In genomic region chr2:11767161-11767545, GRCm38 (mm10) we compare ENCODE assay signal across 14 mouse cellular contexts. TPM values are rescaled to one million over a fixed set of nuclear protein-coding genes. Genes with fewer than 3 reads are reported as not detected.
DNase-seq lines count a peak whose midpoint lies in the region; ATAC-seq and TF ChIP-seq lines count a peak whose summit lies in the region.
"Had no signal": no experiment of that assay in that cellular context is flagged by ENCODE, and none has a peak within 500 bp of the region (broad histone marks: within the 10 kb centered on the region; RNA-seq: fewer than 3 reads in every experiment).

No protein-coding gene starts in this region.

- no peak for TF ChIP-seq POLR2A in heart, adult 2 months (IDR thresholded peaks at IDR 0.05; ENCODE audit: insufficient read depth, low read depth, low read length)

- no peak for ATAC-seq in kidney, embryonic 15.5 days (replicated peaks; ENCODE audit: low FRiP score)
- ATAC-seq: forebrain, postnatal 0 days; liver, embryonic 12.5 days; midbrain, embryonic 13.5 days had no signal

- H3K4me3 ChIP-seq in heart, adult 2 months = no peak overlapping the region
- no peak overlapping the region for H3K4me3 ChIP-seq in kidney, embryonic 15.5 days (replicated peaks)
- H3K4me3 ChIP-seq: heart, embryonic 13.5 days; liver, embryonic 12.5 days; midbrain, embryonic 13.5 days had no signal

- no peak overlapping the region; the same call in 1 of the 2 replicates for H3K27ac ChIP-seq in heart, adult 2 months
- no peak overlapping the region for H3K27ac ChIP-seq in kidney, embryonic 15.5 days
- H3K27ac ChIP-seq: heart, embryonic 13.5 days; liver, embryonic 12.5 days; midbrain, embryonic 13.5 days had no signal

- WGBS in heart, adult 2 months = 64% methylated on average over 10 of the region's 10 CpGs
- WGBS in kidney, embryonic 15.5 days = 92% methylated on average over 10 of the region's 10 CpGs

- no peaks in the 10 kb centered on the region for H3K27me3 ChIP-seq in heart, adult 2 months (ENCODE audit: control insufficient read depth, insufficient read depth, low read length)
- H3K27me3 ChIP-seq in kidney, embryonic 15.5 days = no peaks in the 10 kb centered on the region
- H3K27me3 ChIP-seq: heart, embryonic 13.5 days; liver, embryonic 12.5 days; midbrain, embryonic 13.5 days had no signal

- no peaks in the 10 kb centered on the region for H3K9me3 ChIP-seq in kidney, embryonic 15.5 days (replicated peaks)
- H3K9me3 ChIP-seq: heart, embryonic 13.5 days; liver, embryonic 12.5 days; midbrain, embryonic 13.5 days had no signal

- intact Hi-C loops in heart, adult 2 months (cut with DNase I) = no loop called here

- H3K36me3 ChIP-seq in heart, adult 2 months (ENCODE audit: control insufficient read depth, insufficient read depth, low read length) = peaks cover 23% of the 10 kb centered on the region
- H3K36me3 ChIP-seq in kidney, embryonic 15.5 days = peaks cover 73% of the 10 kb centered on the region

- DNase-seq in heart, adult 2 months = peak; percentile 24 to 35
- no peak for DNase-seq in heart, adult 8-10 months (ENCODE audit: low spot score)
- DNase-seq in right cerebral cortex, postnatal 10 days (ENCODE audit: low spot score in 2 of 2) = peak; percentile 40 to 41
- DNase-seq in right cerebral cortex, postnatal 4 days = no peak
- peak; percentile 16 to 46 for DNase-seq in cerebellum, postnatal 10 days
- no peak for DNase-seq in embryo, embryonic 10.5 days (ENCODE audit: low spot score)
- DNase-seq: embryo, embryonic 11 days; forebrain, postnatal 0 days; kidney, postnatal 10 days; lung, postnatal 36 days had no signal

- no peak for TF ChIP-seq CTCF in heart, adult 2 months (IDR thresholded peaks at IDR 0.05)

- H3K4me2 ChIP-seq in kidney, embryonic 15.5 days = no peak overlapping the region
- H3K4me2 ChIP-seq: heart, embryonic 13.5 days; liver, embryonic 12.5 days; midbrain, embryonic 13.5 days had no signal

- no peak for TF ChIP-seq EP300 in heart, adult 2 months (IDR thresholded peaks at IDR 0.05; ENCODE audit: insufficient read depth, low read depth, low read length)

- H3K9ac ChIP-seq in heart, adult 2 months (ENCODE audit: low read depth, low read length) = no peak overlapping the region
- no peak overlapping the region for H3K9ac ChIP-seq in kidney, embryonic 15.5 days
- H3K9ac ChIP-seq: forebrain, postnatal 0 days; heart, embryonic 13.5 days; liver, embryonic 12.5 days; midbrain, embryonic 13.5 days had no signal

- H3K4me1 ChIP-seq in heart, adult 2 months (ENCODE audit: control insufficient read depth, insufficient read depth, low read length) = peaks cover 5% of the 10 kb centered on the region
- H3K4me1 ChIP-seq in kidney, embryonic 15.5 days = no peaks in the 10 kb centered on the region
- H3K4me1 ChIP-seq: midbrain, embryonic 13.5 days had no signal

- 0 out of 2 replicates have a peak, but pooled peaks cover 2% of the 10 kb centered on the region for H3K79me2 ChIP-seq in heart, adult 2 months (replicated peaks; ENCODE audit: control insufficient read depth, insufficient read depth, low read length)

RNA-seq across cellular contexts. Expression of gene Fbh1, which starts 10.2 kb away (rescaled TPM):
- 10 to 100 TPM; 68.0 to 70.4 TPM for total RNA-seq in heart, adult 2 months (2021)
- polyA plus RNA-seq in heart, adult 2 months (2012; rRNA removed) = 42.3 and 65.1 TPM in 2 replicates
- 10 to 100 TPM; 58.5 to 74.7 (median 69.2) TPM for total RNA-seq in heart, adult 8-10 months (2022)
- polyA plus RNA-seq in kidney, embryonic 15.5 days (2015; fragmentation: Nextera tagmentation; extraction: Ambion mirVana) = 127 and 130 TPM in 2 replicates

RNA-seq across cellular contexts. Expression of gene Ankrd16, which starts 10.5 kb away (rescaled TPM):
- 10 to 100 TPM; 16.6 TPM for total RNA-seq in heart, adult 2 months (2021)
- 27.9 and 30.6 TPM in 2 replicates for polyA plus RNA-seq in heart, adult 2 months (2012; rRNA removed)
- 10 to 100 TPM; 14.7 to 20.6 (median 19.1) TPM for total RNA-seq in heart, adult 8-10 months (2022)
- 49.8 and 52.1 TPM in 2 replicates for polyA plus RNA-seq in kidney, embryonic 15.5 days (2015; fragmentation: Nextera tagmentation; extraction: Ambion mirVana)

Comparison
In these comparisons a context has a peak if more than half of its experiments do, and no peak if none do; other contexts are left out.
1. DNase-seq: peak in heart, adult 2 months (2 of 2), right cerebral cortex, postnatal 10 days (2 of 2) and cerebellum, postnatal 10 days (2 of 2); none in heart, adult 8-10 months (single experiment), right cerebral cortex, postnatal 4 days (single experiment) and embryo, embryonic 10.5 days (single experiment).